Mouse (Mus musculus) E14TG2a.4 (cell line): ENCODE data around the gene Slco4c1.

ENCODE experiments used
- CTCF ChIP-seq: conservative IDR thresholded peaks from 2 replicates; pipeline ENCODE4 v1.5.1; 2014; ENCODE audit warnings: low read length
- NANOG ChIP-seq: IDR thresholded peaks from 2 replicates; pipeline ENCODE4 v1.6.1; 2014; ENCODE audit warnings: borderline replicate concordance, low read length, mixed read lengths
- POU5F1 ChIP-seq: IDR thresholded peaks from 2 replicates; pipeline ENCODE4 v1.6.1; 2014; ENCODE audit warnings: low read length, borderline replicate concordance

DNA sequence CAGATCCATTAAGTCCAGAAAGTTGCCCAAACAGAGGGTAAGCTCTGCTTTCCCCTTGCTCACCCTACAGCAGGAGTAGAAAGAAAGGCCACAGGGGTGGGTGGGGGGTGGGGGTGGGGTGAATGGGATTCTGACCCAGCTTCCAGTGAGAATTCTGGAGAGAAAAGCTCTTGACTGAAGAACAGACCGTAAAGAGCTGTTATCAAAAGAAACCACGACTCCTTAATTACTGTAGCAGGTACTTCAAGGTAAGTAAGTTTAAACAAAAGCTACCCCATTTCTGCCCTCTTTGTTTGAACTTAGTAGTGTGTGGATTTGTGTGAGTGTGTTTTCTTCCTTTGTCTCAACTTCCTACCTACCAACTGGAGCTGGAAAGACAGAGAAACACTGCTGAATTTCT, 23.4 kb downstream of the Slco4c1 start:
- TF ChIP-seq CTCF, result no peak
- peak; percentile 47; the same call in 1 of the 2 replicates for TF ChIP-seq NANOG
- no peak for TF ChIP-seq POU5F1
